Mouse (Mus musculus) E14TG2a.4 (cell line): ENCODE measurements at regions not wholly inside any gene's neighbourhood (a gene's known extent, or its start where the extent isn't known, plus 50 kb on each side); places are given as distances from the start of the nearest gene placed in this dataset.

Experiments used
- CTCF ChIP-seq: conservative IDR thresholded peaks from 2 replicates; pipeline ENCODE4 v1.5.1; 2014; ENCODE audit warnings: low read length
- NANOG ChIP-seq: IDR thresholded peaks from 2 replicates; pipeline ENCODE4 v1.6.1; 2014; ENCODE audit warnings: borderline replicate concordance, low read length, mixed read lengths
- POU5F1 ChIP-seq: IDR thresholded peaks from 2 replicates; pipeline ENCODE4 v1.6.1; 2014; ENCODE audit warnings: low read length, borderline replicate concordance

GRCm38 (mm10) chr10:84262943-84263342 is 177.5 kb downstream of the Nuak1 start:
- TF ChIP-seq CTCF (no peak), POU5F1 (no peak), NANOG (no peak)
